14 mouse cellular contexts compared by ENCODE assay signal in the genomic region with DNA sequence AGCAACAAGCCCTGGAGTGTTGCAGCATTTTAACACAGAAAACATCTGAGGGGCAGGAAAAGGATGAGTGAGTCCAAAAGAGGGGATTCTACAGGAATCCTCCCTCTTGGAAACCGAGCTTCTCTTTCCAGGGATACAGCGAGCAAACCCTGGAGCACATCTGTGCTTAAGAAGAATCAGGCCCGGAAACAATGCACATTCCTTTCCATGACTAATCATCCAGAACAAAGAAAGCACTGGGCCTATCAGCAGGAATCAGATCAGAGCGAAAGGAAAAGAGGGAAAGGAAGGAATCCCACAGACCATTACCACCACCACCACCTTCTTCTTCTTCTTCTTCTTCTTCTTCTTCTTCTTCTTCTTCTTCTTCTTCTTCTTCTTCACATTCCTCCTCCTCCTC. TPM values are rescaled to one million over a fixed set of nuclear protein-coding genes. Genes with fewer than 3 reads are reported as not detected.
DNase-seq lines count a peak whose midpoint lies in the region; ATAC-seq lines count a peak whose summit lies in the region.
"Had no signal": no experiment of that assay in that cellular context is flagged by ENCODE, and none has a peak within 500 bp of the region (broad histone marks: within the 10 kb centered on the region; RNA-seq: fewer than 3 reads in every experiment).

No protein-coding gene starts in this region.

- WGBS in embryonic facial prominence, embryonic 11.5 days: 10% methylated on average over 4 of the region's 4 CpGs
- WGBS in embryonic facial prominence, embryonic 10.5 days: 9% methylated on average over 4 of the region's 4 CpGs
- 15% methylated on average over 4 of the region's 4 CpGs for WGBS in kidney, embryonic 15.5 days
- 7% methylated on average over 4 of the region's 4 CpGs for WGBS in embryonic facial prominence, embryonic 13.5 days

- no peaks in the 10 kb centered on the region for H3K27me3 ChIP-seq in embryonic facial prominence, embryonic 11.5 days (ENCODE audit: control insufficient read depth, insufficient read depth, low read length)
- no peaks in the 10 kb centered on the region for H3K27me3 ChIP-seq in embryonic facial prominence, embryonic 10.5 days (replicated peaks; ENCODE audit: low read depth, poor library complexity, severe bottlenecking)
- no peaks in the 10 kb centered on the region for H3K27me3 ChIP-seq in kidney, embryonic 15.5 days
- H3K27me3 ChIP-seq in embryonic facial prominence, embryonic 13.5 days: no peaks in the 10 kb centered on the region
- H3K27me3 ChIP-seq: limb, embryonic 15.5 days; neural tube, embryonic 13.5 days had no signal

- no peak overlapping the region for H3K9ac ChIP-seq in embryonic facial prominence, embryonic 11.5 days (replicated peaks; ENCODE audit: low read length)
- no peak overlapping the region for H3K9ac ChIP-seq in kidney, embryonic 15.5 days
- no peak overlapping the region for H3K9ac ChIP-seq in embryonic facial prominence, embryonic 13.5 days
- H3K9ac ChIP-seq: limb, embryonic 15.5 days; neural tube, embryonic 13.5 days had no signal

- no peaks in the 10 kb centered on the region for H3K4me1 ChIP-seq in embryonic facial prominence, embryonic 11.5 days (ENCODE audit: control insufficient read depth, insufficient read depth, low read length)
- no peaks in the 10 kb centered on the region for H3K4me1 ChIP-seq in embryonic facial prominence, embryonic 10.5 days
- H3K4me1 ChIP-seq in kidney, embryonic 15.5 days: 0 out of 2 replicates have a peak, but pooled peaks cover 6% of the 10 kb centered on the region
- H3K4me1 ChIP-seq in embryonic facial prominence, embryonic 13.5 days: no peaks in the 10 kb centered on the region
- H3K4me1 ChIP-seq: neural tube, embryonic 13.5 days had no signal

- no peak overlapping the region for H3K27ac ChIP-seq in embryonic facial prominence, embryonic 11.5 days (replicated peaks; ENCODE audit: low read depth, low read length)
- no peak overlapping the region; the same call in 1 of the 2 replicates for H3K27ac ChIP-seq in embryonic facial prominence, embryonic 10.5 days (replicated peaks)
- peak overlapping the region; percentile 75 for H3K27ac ChIP-seq in kidney, embryonic 15.5 days
- H3K27ac ChIP-seq in embryonic facial prominence, embryonic 13.5 days: 0 out of 2 replicates have a peak overlapping the region, but pooled peaks have one; percentile 5
- H3K27ac ChIP-seq: limb, embryonic 15.5 days; neural tube, embryonic 13.5 days had no signal

- DNase-seq in embryonic facial prominence, embryonic 11.5 days (ENCODE audit: low spot score): peak; percentile 41
- DNase-seq in embryonic facial prominence, embryonic 10.5 days (ENCODE audit: low spot score): no peak
- no peak for DNase-seq in kidney, adult 11 months
- DNase-seq in 3T3-L1 (ENCODE audit: low read depth, low spot score): peak; percentile 76
- no peak for DNase-seq in ovary, postnatal 10 days (ENCODE audit: low spot score)
- DNase-seq in testis, postnatal 10 days (ENCODE audit: low spot score): no peak
- DNase-seq: adrenal gland, adult 8-10 months; layer of hippocampus, postnatal 36 days; right cerebral cortex, postnatal 14 days had no signal

- no peaks in the 10 kb centered on the region for H3K36me3 ChIP-seq in embryonic facial prominence, embryonic 11.5 days (replicated peaks; ENCODE audit: control insufficient read depth, insufficient read depth, low read depth, low read length)
- H3K36me3 ChIP-seq in embryonic facial prominence, embryonic 10.5 days (replicated peaks): no peaks in the 10 kb centered on the region
- no peaks in the 10 kb centered on the region for H3K36me3 ChIP-seq in kidney, embryonic 15.5 days
- no peaks in the 10 kb centered on the region for H3K36me3 ChIP-seq in embryonic facial prominence, embryonic 13.5 days
- H3K36me3 ChIP-seq: limb, embryonic 15.5 days; neural tube, embryonic 13.5 days had no signal

- H3K4me3 ChIP-seq in embryonic facial prominence, embryonic 11.5 days (ENCODE audit: low read depth, low read length): no peak overlapping the region
- no peak overlapping the region for H3K4me3 ChIP-seq in embryonic facial prominence, embryonic 10.5 days
- H3K4me3 ChIP-seq in kidney, embryonic 15.5 days (replicated peaks): no peak overlapping the region
- H3K4me3 ChIP-seq in embryonic facial prominence, embryonic 13.5 days: no peak overlapping the region
- H3K4me3 ChIP-seq: limb, embryonic 15.5 days; neural tube, embryonic 13.5 days had no signal

- no peak overlapping the region for H3K4me2 ChIP-seq in embryonic facial prominence, embryonic 11.5 days (ENCODE audit: low read depth, low read length)
- no peak overlapping the region for H3K4me2 ChIP-seq in kidney, embryonic 15.5 days
- no peak overlapping the region for H3K4me2 ChIP-seq in embryonic facial prominence, embryonic 13.5 days
- H3K4me2 ChIP-seq: limb, embryonic 15.5 days; neural tube, embryonic 13.5 days had no signal

- no peaks in the 10 kb centered on the region for H3K9me3 ChIP-seq in embryonic facial prominence, embryonic 11.5 days (replicated peaks; ENCODE audit: control insufficient read depth, low read length)
- H3K9me3 ChIP-seq in embryonic facial prominence, embryonic 10.5 days: no peaks in the 10 kb centered on the region
- H3K9me3 ChIP-seq in kidney, embryonic 15.5 days (replicated peaks): no peaks in the 10 kb centered on the region
- no peaks in the 10 kb centered on the region for H3K9me3 ChIP-seq in embryonic facial prominence, embryonic 13.5 days
- H3K9me3 ChIP-seq: limb, embryonic 15.5 days; neural tube, embryonic 13.5 days had no signal

- no peak for ATAC-seq in embryonic facial prominence, embryonic 11.5 days (replicated peaks; ENCODE audit: insufficient number of reproducible peaks, low FRiP score, low TSS enrichment, low read depth)
- no peak; the same call in 1 of the 2 replicates for ATAC-seq in kidney, embryonic 15.5 days (replicated peaks; ENCODE audit: low FRiP score)
- no peak for ATAC-seq in embryonic facial prominence, embryonic 13.5 days (ENCODE audit: insufficient number of reproducible peaks, insufficient read depth, low FRiP score, low TSS enrichment, low read depth)
- ATAC-seq: forebrain, embryonic 16.5 days had no signal

RNA-seq across cellular contexts. Expression of a gene that starts 33.4 kb away (rescaled TPM):
- polyA plus RNA-seq in embryonic facial prominence, embryonic 11.5 days (2014; fragmentation: Nextera tagmentation; extraction: Ambion mirVana): 0.76 and 0.81 TPM in 2 replicates
- polyA plus RNA-seq in embryonic facial prominence, embryonic 10.5 days (2016; fragmentation: Nextera tagmentation; extraction: Ambion mirVana): 0.35 and 0.56 TPM in 2 replicates
- 0.99 and 1.1 TPM in 2 replicates for polyA plus RNA-seq in kidney, embryonic 15.5 days (2015; fragmentation: Nextera tagmentation; extraction: Ambion mirVana)
- polyA plus RNA-seq in embryonic facial prominence, embryonic 13.5 days (2015; fragmentation: Nextera tagmentation; extraction: Ambion mirVana): 0.42 and 0.48 TPM in 2 replicates

Comparison
In these comparisons a context has a peak if more than half of its experiments do, and no peak if none do; other contexts are left out.
1. DNase-seq: peak in embryonic facial prominence, embryonic 11.5 days (single experiment) and 3T3-L1 (single experiment); none in embryonic facial prominence, embryonic 10.5 days (single experiment), kidney, adult 11 months (single experiment), ovary, postnatal 10 days (single experiment) and testis, postnatal 10 days (single experiment).
2. H3K27ac ChIP-seq: peak in kidney, embryonic 15.5 days (single experiment) and embryonic facial prominence, embryonic 13.5 days (single experiment); none in embryonic facial prominence, embryonic 11.5 days (single experiment) and embryonic facial prominence, embryonic 10.5 days (single experiment).